Mouse (Mus musculus) thymus, postnatal 36 days (tissue): ENCODE results near the gene Selenon.
A peak's percentile ranks its signal among the peaks of the same experiment; 100 is the strongest.

Source experiments
- DNase-seq, 2 experiments: peaks; one replicate each; pipeline ENCODE4 v3.0.0; 2022; ENCODE audit warnings: mixed read lengths in 2 of 2

The Selenon gene

DNA sequence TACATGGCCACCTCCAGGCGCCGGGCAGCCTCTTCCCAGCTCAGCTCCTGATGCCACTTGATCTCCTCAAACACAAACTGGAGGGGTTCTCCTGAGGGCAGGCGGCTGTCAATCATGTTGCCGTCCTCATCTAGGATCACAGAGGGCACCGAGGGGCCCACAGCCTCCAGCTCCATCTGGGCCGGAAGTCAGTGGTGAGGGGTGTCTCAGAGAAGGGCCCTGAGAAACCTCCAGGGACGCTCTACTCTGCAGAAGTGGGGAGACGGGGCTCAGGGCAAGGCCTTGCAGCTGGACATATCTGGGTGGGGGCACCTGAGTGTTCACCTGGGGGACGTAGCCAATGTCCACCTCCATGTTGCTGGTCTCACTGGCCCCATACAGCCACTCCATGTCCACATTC is 9.2 kb downstream of the Selenon start:
- DNase-seq = peak in 1 of 2 experiments; percentile 6

DNA sequence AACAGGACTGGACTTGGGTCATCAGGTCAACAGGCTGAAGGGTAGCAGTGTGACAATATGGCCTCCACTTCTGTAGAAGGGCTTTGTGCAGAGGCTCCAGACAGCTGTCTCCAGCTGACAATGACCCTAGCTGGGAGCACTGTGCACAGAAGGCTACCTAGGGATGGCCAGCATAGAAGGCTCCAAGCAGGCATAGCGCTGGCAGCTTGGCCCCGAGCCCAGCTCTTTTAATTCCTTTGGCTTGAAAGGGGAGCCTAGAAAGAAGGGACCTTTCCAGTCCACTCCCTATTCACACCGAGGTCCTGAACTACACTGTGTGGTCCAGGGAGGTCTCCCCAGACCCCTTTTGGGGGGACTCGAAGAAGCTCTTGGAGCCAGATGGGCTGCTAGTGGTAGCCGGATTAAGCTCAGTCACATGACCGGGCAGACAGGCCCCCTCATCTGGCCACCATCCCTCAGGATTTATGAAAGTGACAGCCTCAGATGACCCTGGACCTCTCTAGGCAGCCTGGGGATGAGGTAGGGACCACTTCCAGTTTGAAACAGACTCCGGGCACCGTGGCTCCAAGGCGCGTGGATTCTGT is 12.9 kb downstream of the Selenon start:
- no peak for DNase-seq

DNA sequence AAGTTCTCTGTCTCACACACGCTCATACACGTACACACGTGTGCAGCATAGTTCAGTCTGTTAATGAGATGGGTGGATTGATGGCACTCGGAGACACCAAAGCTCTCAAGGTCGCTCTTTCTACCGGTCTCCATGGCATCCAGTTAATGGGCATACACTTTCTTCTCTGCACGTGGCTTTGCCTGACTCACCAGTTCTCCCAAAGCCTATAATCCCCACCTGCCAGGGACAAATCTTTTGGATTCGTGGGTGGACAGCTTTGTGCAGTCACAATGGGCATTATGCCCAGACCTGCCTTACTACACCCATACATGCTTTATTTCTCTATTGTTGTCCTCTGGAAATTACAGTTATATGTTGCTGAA is 16.2 kb downstream of the Selenon start:
- DNase-seq = no peak

DNA sequence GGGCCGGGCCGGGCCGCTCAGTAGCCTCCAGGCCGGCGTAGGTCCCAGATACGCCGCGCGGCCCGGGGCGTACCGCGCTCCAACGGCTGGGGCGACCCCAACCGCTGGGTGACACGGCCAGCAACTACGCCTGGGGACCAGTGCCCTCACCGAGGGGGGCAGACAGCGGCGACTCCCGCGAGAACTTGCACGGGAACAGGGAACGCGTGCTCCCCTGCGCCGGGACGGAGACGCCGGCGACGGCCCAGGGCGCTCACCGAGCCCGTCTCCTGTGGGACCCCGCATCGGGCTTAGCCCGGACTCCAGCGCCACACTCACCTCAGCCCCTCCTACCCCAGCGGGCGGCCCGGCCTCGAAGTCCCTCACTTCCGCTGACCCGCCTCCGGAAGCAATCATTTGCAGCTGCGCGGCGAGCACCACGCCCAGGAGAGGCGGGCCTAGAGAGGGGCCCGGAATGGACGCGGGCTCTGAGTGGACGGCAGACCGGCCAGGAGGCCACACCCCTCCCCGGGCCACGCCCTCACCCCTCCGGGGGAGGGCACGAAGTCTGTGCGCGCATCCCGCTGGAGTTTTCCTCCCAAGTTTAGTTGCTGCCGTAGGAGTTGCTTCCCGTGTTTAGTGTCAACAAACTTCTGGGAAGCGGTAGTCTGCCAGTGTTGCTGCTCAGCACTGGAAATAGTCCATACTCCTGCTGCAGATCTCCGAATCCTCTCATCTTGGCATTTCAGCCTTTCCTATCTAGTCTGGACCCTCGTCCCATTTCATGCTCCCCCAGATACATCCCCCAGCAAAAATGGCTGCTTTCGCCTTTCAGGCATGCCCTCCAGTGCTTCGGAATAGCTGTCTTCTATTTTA is 16.8 kb downstream of the Selenon start, which contains the start of gene Mtfr1l:
Gene Mtfr1l, minus strand, starts transcription at position 456 of the 855 bp plus-strand sequence.
- peak; percentile 96 to 98 for DNase-seq

DNA sequence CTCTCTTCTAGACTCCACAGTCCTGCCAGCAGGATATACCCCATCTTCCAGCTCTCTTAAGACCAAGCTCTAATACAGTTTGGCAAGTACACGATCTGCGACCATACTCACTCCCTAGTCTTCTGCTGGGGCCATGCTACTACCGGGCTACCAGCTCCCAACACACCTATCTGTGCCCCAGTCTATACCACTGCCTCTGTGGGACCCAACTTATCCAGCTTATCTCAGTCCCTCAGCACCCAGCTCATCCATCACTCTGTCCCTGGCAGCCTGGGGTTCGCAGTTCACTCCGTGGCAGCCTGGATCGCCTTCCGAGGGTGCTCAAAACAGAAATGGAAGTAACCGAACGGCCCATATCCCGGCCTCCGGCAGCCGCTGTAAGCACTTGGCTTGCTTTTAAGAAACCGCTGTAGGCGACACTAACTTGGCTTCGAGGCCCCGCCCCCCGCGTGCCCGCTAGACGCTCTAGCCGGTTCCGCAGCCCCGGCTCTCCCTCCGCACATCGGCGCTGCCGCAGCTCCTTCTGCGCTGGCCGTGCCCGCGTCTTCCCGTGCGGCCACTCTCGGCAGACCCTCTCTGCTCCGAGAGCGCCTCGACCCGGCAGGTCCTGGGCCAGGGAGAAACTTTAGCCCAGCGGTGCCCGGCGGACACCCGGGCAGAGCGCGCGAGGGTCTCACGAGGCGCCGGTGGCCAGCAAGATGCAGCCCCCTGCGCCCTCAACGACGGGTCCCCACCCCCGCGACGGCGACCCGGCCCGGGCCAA is 17.7 kb downstream of the Selenon start:
- peak; percentile 77 to 85 for DNase-seq

DNA sequence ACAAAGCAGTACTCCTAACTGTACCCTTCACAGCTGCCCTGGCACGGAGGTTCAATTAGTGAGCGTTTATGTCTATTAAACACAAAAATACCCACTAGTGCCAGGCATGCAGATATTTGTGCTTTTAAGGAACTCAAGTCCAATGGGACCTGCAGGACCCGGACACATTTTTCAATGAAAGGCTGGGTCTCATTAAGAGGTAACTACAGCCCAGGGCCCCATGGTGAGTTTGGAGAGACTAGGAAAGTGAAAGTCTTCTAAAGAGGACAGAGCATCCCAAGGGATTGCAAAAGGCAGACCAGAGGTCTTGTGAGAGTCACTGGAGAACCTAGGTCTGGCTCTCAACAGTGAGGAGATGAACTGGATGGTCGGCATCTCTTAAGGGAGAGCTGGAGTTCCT is 18.5 kb downstream of the Selenon start:
- DNase-seq = no peak

DNA sequence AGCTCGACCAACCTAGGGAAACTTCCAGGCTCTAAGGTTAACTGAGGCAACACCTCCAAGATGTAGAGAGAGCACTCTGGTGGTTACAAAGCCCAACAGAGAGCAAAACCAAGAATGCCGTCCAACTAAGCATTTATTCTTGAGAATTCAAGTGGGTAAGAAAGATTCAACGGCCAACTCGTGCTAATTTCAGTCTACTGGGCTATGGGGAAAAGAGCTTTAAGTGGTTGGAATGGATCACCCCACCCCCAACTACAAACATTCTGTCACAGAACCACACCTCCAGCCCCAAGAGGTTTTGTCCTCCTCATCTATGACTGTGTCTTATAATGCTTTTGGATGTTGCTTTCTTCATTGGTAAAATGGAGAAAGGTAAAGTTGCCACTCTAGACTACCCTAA is 19.0 kb downstream of the Selenon start:
- DNase-seq = no peak

DNA sequence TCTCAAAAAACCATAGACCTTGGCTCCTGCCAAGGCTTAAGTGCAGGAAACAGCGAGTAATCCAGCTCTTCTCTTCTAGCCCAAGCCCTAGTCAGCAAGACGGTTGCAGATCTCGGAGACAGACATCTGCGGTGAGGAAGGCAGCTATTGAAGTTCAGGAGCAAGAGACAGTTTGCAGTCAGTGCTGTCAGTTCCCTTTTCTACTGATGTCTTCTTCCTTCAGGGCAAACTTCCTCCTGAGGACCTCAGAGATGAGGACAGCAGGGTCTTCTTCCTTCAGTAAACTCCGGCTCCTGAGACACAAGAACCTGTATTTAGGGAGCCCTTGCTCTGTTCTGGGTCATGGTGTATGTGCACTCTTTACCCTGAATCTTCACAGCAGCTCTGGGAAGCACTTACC is 25.7 kb downstream of the Selenon start:
- no peak for DNase-seq

DNA sequence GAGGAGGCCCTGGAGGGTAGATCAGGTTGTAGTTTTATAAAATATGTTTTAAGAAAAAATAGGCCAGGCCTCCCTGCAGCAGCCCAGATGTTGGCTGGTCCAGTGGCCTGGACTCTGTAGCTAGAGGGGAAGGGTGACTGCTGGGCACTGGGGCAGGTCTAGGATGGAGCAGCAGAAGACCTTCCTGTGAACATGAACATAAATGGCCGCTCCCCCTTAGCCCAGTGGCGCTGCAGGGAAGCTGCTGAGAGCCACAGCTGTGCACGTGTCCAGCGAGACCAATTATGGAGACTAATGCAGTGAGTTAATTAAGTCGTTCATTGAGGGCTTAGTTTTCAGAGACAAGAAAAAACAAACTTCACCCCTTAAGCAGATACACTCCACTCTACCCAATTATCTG is 26.2 kb downstream of the Selenon start:
- DNase-seq = no peak

DNA sequence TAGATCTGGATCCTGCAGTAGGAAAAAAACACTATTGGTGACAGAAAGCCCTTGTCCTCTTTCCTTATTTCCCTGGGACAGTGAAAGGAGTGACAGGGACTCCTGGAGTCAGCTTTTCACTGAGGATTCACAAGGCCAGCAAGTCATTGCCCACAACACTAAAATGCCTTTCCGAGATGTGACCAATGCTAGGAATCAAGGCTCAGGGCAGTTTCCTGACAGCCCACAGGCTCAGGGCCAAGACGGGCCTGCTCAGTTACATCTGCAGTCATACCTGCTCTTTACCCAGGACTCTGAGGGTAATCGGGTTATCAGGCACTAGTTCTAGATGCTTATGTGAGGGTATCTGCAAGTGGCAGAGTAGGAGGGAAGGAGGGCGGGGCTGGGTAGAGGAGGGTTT is 28.5 kb downstream of the Selenon start:
- no peak for DNase-seq

DNA sequence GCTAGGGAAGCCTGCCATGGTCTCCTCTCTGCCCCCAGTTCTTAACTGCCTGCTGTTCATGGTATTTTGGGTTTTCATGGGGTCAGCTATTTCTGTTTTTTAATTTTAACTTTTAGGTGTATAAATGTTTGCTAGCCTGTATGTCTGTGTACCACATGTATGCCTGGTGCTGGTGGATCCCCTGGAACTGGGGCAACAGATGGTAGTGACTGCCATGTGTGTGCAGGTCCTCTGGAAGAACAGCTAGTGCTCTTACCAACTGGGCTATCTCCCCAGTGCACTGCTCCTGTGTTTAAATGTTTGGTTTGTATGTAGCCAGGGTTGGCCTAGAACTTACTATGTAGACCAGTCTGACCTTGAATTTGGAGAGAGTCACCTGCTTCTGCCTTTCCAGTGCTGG is 32.7 kb downstream of the Selenon start:
- DNase-seq = no peak

DNA sequence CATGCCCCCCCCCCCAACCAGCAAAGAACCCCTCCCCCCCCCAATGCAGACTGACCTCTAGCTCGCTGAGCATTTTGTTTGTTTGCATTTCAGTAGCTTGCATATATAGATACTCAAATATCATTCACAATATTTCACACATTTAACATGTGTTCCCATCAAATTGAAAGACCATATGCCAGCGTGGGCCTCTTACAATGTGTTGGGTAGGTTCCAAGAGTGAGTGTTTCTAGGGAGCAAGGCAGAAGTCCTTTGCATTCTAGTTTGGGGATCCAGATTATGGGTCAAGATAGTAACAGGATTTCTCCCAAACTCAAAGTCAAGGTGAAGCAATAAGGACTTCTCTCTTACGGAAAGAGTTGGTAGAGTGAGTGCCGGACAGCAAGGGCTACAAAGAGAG is 33.4 kb downstream of the Selenon start:
- DNase-seq = no peak

DNA sequence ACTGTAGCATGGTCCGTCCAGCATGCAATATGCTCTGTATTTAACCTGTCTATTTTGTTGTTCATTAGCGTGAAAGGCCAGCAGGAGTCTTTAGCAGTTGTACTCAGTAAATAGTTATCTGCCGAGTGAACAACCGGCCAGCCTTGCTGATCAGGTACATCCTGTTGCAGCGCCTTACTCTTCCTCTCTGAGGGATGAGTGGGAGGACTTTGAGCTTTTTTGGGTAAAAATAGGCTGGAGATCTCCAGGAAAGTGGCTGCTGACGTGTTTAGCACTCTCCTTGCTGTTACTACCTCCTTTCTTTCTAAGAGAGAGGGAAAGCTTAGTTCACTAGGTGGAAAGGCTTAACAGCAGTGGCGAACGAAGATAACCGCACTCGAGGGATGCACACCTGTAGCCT is 34.2 kb downstream of the Selenon start:
- no peak for DNase-seq

DNA sequence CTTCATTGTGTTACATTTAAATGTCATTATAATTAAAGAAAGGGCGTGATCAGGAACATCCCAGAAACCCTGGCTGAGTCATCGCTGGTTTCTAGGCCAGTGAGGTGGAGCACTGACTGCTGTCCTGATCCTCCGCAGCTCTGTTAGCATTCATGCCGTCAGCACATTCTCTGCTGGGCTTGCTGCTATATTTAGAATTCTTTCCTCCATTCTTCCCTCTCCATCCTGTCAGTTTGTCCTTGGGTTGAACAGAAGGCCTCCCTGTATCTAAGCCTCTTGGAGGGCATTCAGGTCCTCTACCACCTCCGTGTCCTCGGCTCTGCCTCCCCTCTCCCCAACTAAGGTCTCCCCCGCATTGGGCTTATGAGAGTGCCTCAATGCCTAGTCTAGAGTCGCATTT is 35.0 kb downstream of the Selenon start:
- no peak for DNase-seq

DNA sequence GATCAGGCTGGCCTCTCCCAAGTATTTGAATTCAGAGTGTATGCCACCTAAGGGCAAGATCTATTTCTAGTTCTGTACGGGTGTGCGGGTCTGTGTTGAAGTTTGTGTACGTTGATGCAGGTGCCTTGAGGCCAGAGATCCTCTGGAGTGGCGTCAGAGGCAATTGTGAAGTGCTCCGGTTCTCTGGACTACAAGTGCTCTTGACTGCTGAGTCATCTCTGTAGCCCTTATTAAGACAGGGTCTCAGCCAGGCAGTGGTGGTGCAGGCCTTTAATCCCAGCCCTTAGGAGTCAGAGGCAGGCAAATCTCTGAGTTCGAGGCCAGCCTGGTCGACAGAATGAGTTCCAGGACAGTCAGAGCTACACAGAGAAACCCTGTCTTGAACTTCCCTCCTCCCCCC is 36.4 kb downstream of the Selenon start:
- no peak for DNase-seq

DNA sequence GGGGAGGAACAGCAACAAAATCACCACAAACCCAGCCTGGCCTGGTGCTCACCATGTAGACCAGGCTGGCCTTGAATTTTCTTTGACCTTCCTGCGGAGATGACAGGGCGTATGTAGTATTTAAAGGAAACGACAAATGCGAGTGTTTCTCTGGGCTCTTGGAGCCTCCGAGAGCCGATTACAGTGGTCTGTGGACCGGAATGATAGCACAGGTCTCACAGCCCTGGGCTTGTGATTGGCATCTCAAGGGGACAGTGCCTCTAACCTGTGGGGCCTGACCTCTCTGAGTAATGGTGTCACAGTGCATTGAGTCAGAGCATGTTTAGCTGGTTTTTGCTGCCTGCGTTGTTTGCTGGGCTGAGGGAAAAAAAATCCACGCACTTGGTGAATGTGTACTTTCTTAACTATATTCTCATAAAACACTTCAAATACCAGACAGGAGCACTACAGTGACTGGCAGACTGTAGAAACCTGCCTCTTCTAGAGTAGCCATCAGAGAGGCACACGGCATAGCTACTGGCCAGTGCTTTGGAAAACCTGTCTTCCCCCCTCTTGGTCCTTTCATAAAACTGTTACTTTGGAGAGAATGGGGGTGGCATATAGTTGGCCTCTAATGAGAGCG is 37.5 kb downstream of the Selenon start:
- DNase-seq = no peak

DNA sequence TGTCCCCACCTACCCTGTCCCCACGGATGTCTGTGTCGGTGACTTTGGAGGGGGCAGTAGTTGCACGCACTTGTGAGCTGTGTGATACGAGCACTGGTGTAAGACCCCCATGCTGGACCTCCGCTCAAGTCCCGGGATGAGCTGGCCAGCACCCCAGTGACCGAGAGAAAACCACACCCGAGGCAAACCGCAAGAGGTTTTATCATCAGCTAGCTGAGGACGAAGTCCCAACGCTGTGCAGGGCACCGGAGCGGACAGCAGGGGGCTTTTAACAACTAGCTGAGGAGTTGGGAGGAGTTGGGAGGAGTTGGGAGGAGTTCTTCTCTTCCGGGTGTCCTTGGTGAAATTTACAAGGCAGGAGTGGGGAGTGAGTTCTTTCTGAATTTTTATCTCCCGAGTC is 39.2 kb downstream of the Selenon start:
- peak; percentile 39 to 52 for DNase-seq

DNA sequence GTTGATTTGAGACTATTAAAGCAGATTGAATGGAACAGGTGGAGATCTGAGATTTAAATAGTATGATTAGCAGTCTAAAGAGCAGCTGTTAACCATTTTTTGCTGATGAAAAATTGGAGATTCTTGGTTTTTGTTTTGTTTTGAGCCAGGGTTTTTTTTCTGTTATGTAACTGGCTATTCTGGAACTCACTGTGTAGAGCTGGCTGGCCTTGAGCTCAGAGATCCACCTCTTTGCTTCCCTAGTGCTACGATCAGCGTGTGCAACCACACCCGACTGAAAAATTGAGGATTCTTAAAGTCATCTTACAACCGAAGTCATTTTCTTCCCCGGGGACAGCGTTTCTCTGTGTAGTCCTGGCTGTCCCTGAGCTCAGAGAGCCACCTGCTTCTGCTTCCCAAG is 40.2 kb downstream of the Selenon start:
- DNase-seq = no peak

DNA sequence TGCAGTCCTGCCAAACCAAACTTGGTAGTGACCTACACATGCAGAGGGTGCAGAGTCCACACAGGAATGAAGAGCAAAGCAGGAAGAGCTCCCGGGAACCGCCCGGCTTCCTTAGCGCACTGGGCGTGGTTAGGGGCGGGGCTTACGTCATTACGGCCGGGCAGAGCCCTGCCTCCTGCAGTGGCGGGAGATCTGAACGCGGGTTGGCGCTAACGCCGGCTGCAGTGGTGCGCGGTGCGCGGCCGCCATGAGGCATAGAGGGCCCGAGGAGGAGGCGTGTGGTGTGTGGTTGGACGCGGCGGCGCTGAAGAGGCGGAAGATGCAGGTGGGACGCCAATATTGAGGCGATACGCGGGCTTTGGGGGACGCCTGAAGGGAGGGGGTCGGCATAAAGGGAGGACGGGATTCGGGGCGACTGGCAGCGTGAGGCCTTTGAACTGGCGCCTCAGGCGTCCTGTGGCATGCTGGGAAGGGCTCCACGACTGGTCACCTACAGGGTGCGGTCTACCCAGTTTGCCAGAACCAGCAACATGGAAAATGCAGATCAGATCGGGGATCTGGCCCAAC is 41.0 kb downstream of the Selenon start, which contains the start of gene Aunip:
Gene Aunip, plus strand, starts transcription at position 155 of the 567 bp plus-strand sequence.
- peak; percentile 84 to 87 for DNase-seq

DNA sequence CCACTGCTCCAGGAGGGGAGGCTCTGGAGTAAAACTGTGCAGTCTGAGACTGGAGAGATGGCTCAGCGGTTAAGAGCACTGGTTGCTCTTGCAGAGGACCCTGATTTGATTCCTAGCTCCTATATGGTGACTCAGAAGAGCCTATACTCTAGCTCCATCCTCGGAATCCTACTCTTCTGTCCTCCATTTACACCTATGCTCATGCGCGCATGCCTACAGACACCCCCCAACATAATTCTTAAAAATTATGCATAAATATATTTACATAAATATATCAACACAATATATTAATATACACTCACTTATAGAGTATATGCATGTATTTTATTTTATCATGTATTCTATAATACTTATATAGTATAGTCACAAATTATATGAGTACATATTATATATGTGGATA is 41.6 kb downstream of the Selenon start:
- DNase-seq = no peak

DNA sequence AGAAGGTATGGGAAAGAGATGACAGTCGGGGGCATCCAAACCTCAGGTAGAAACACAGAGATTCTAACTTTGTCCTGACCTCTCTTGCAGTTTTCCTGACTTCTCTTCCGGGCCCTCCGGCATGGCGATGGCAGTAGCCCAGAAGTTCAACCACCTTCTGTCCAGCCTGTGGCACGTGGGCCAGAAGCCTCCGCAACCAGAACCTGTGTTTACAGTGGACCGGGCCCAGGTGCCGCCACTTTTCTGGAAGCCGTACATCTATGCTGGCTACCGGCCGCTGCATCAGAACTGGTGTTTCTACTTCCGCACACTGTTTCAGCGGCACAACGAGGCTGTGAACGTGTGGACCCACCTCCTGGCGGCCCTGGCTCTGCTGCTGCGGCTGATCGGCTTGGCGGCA is 45.3 kb downstream of the Selenon start:
- no peak for DNase-seq

DNA sequence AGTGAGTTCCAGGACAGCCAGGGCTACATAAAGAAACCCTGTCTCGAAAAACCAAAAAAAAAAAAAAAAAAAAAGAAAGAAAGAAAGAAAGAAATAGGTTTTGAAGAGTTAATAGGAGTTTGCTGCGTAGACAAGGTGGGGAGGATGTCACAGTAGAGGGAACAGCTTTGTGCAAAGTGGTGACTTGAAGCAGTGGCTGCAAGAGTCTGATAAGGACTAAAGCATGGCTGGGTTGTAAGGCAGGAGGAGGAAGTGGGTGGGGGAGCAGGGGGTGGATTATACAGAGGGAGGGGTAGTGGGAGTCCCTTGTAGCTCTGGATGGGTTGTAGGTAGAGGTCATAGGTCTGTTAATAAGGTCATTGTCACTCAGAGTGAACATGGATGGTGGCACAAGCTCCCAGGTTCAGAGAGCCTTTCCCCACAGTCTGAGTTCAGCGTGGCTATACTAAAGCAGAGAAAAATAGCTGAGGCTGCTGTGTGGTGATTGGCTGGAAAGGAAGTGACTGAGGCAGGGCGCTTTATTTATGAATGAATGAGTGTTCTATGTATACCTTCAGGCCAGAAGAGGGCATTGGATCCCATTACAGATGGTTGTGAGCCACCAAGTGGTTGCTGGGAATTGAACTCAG is 45.9 kb downstream of the Selenon start:
- DNase-seq = no peak
